Mouse (Mus musculus) lung, postnatal 36 days (tissue): Measurements from ENCODE around the gene Gm11992.

Experiments
- DNase-seq: peaks from one replicate; pipeline ENCODE4 v3.0.0; 2022; ENCODE audit warnings: mixed read lengths

Gm11992 gene

DNA sequence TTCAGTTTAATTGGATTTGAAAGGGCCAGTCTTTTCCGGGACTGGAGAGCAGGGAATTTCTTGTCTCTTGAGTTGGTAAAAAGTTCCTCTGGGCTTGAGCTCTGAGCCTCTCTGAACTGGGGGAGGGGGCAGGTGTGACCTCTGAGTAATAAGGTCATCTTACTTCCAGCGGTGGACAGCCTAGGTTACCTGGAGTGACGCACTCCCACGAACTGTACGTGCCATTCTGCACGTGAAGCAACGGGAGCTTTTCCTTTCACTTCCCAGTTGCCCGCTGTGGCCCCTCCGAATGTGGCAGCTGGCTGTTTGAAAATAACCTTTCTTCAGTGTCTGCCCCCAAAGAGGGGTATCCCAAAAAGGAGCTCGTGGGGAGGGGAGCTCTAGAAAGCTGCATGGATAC, 67.7 kb downstream of the Gm11992 start:
- DNase-seq, result no peak

DNA sequence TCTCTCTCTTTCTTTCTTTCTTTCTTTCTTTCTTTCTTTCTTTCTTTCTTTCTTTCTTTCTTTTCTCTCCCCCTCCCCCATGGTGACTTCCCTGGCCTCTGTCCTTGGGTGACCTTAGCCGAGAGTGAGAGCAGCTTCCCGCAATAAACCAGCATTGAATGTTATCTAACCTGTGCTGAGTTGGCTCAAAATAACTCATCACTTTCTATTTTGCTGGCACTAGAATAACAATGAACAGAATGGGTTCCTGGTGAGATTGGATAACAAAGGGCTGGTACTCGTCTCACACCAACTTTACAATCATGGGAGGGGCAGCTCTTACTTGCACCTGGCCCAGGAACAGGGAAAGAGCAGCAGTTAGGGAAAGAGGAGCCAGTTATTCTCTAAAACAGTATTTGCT, 68.5 kb downstream of the Gm11992 start:
- no peak for DNase-seq

DNA sequence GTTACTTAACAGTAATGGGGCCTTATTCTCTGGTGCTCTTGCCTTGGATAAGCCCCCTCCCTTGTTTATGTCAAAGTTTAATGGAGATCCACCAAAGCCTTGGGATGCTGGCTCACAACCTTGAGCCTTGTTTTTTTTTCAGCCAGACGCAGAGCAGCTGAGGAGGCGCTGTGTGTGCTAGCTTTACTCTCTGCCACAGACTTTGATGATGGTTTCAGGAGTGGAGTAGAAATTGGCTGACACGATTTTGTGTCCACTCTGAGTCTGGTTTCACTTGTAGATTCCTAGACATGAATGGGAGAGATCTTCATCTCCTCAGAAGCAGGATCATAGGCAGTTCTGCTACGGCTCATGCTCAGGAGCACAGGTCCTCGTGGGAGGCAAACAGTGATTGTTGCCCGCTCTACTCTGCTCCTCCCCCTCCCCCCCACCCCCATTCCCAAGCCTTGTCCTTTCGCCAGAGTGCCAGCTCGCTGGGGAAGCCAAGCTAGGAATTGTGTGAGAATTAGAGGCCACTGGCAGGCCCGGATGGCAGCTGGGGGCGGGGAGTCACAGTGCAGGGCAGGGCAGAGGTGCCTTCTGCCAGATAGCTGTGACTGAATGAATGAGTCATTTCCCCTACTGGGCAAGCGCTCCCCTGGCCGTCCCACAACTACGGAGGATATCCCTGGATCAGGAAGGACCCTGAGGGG, 69.1 kb downstream of the Gm11992 start:
- DNase-seq, result peak; percentile 83

DNA sequence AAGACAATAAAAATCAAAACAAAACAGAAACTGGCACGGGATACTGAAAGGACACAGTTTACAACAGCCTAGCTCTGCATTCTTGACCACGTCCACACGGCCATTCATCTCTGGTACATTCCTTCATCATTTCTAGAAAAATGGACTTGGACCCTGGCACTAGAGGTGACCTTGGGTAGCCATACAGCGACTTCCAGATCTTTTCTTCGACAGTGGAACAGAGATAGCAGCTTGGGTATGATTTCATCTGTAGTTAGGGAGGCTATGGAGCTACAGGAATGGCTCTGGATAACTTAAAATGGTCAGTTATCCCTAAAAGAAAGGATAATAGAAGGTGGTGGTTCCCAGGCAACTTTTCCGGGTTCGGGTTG, 69.6 kb downstream of the Gm11992 start, which contains the start of gene Upp1:
TSS of gene Upp1 (plus strand) at position 54 of the 371 bp plus-strand sequence.
- no peak for DNase-seq

DNA sequence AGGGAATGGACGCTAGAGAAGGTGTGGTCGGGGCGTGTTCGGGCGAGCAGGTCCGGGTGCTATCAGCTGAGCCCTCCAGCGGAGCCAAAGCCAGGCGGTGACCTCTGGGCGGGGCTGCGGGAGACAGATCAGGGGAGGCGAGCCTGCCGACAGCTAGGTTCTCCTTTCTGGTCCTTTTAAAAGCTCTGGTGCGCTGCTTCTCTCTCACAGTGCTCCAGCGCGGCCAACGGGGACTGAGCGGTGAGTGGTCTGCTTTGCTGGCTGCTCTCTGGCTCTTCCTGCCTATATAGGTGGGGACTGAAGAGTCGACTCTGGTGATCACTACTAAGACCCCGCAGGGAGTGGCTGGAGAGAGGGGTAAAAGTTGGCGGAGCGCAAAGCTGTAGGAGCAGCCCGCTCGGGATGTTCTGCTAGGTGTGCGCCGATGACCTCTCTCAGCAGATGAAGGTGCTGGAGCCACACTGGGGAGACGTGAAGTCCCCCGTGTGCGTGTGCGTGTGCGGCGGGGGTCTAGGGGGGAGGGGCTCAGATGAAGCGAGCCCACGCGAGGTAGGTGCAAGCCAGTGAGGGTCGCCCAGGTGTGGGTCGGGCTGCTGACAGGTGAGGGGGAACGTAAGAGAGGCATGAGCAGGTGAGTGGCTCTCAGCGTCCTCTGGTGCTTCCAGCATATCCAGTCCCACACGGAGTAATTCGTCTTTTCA, 70.2 kb downstream of the Gm11992 start:
- DNase-seq, result peak; percentile 59
